ENCODE assay signal across 8 mouse cellular contexts in the genomic region with DNA sequence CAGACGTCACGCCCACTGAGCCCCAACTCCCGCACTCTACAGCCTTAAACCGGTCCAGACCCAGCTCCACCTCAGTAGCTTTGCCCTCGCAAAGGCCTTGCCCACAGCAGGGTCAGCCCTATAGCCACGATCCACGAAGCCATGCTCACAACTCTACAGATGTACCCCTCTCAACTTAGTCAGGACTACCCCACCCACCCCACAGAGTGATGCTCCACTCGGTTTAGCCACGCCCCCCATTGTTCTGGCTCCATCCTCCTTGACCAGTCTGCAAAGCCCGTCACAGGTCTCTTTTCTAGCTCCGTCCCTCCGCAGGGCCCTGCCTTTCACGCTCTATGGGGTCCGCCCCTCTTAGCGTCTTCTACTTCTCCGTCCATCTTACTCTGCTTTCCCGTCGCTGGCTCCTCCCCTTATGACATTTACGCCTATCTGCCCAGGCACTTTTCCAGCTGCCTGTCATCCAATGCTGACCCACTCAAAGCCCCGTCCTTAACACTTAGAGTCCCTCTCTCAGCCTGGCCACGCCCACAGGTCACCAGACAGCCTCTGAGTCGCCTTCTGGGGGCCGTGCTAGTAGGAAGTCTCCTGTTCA. TPM values are rescaled to one million over a fixed set of nuclear protein-coding genes. Genes with fewer than 3 reads are reported as not detected.
A peak's percentile ranks its signal among the peaks of the same experiment; 100 is the strongest.
DNase-seq lines count a peak whose midpoint lies in the region; ATAC-seq lines count a peak whose summit lies in the region.

No protein-coding gene starts in this region.

- ATAC-seq in embryonic facial prominence, embryonic 15.5 days (ENCODE audit: insufficient number of reproducible peaks, low FRiP score, low TSS enrichment, low read depth) = peak; percentile 22; the same call in 1 of the 2 replicates
- peak; percentile 54 for ATAC-seq in intestine, embryonic 16.5 days
- peak; percentile 50 for ATAC-seq in neural tube, embryonic 14.5 days (ENCODE audit: low read depth)

- WGBS in embryonic facial prominence, embryonic 15.5 days = 3% methylated on average over 23 of the region's 23 CpGs
- 5% methylated on average over 23 of the region's 23 CpGs for WGBS in intestine, embryonic 16.5 days
- WGBS in neural tube, embryonic 14.5 days = 1% methylated on average over 23 of the region's 23 CpGs

- DNase-seq in kidney, postnatal 14 days = peak; percentile 40
- DNase-seq in kidney, adult 9 months = no peak
- no peak for DNase-seq in T-cell, adult 2 months (ENCODE audit: low spot score)
- no peak for DNase-seq in B cell, adult 2 months
- DNase-seq in layer of hippocampus, adult 9-11 months = no peak

- peak overlapping the region; percentile 41 for H3K4me2 ChIP-seq in embryonic facial prominence, embryonic 15.5 days (replicated peaks)
- peak overlapping the region; percentile 44 for H3K4me2 ChIP-seq in intestine, embryonic 16.5 days (ENCODE audit: low read depth, low read length)
- peak overlapping the region; percentile 55 for H3K4me2 ChIP-seq in neural tube, embryonic 14.5 days (ENCODE audit: low read depth, low read length)

- no peaks in the 10 kb centered on the region for H3K9me3 ChIP-seq in embryonic facial prominence, embryonic 15.5 days (replicated peaks)
- H3K9me3 ChIP-seq in intestine, embryonic 16.5 days (ENCODE audit: control insufficient read depth, low read length) = no peaks in the 10 kb centered on the region
- no peaks in the 10 kb centered on the region for H3K9me3 ChIP-seq in neural tube, embryonic 14.5 days (ENCODE audit: control insufficient read depth, low read length)

- H3K9ac ChIP-seq in embryonic facial prominence, embryonic 15.5 days = no peak overlapping the region
- H3K9ac ChIP-seq in intestine, embryonic 16.5 days (ENCODE audit: low read depth, low read length) = 0 out of 2 replicates have a peak overlapping the region, but pooled peaks have one; percentile 19
- peak overlapping the region; percentile 51 for H3K9ac ChIP-seq in neural tube, embryonic 14.5 days (replicated peaks; ENCODE audit: low read depth, low read length)

- peaks cover 100% of the 10 kb centered on the region for H3K27me3 ChIP-seq in embryonic facial prominence, embryonic 15.5 days
- H3K27me3 ChIP-seq in intestine, embryonic 16.5 days (replicated peaks; ENCODE audit: control insufficient read depth, insufficient read depth, low read length) = peaks cover 94% of the 10 kb centered on the region
- H3K27me3 ChIP-seq in neural tube, embryonic 14.5 days (ENCODE audit: control insufficient read depth, insufficient read depth, low read length) = peaks cover 95% of the 10 kb centered on the region

- peak overlapping the region; percentile 16 for H3K4me3 ChIP-seq in embryonic facial prominence, embryonic 15.5 days (replicated peaks)
- peak overlapping the region; percentile 27 for H3K4me3 ChIP-seq in intestine, embryonic 16.5 days (ENCODE audit: low read length)
- H3K4me3 ChIP-seq in neural tube, embryonic 14.5 days (ENCODE audit: low read depth, low read length) = peak overlapping the region; percentile 35

- H3K27ac ChIP-seq in embryonic facial prominence, embryonic 15.5 days (replicated peaks) = no peak overlapping the region
- H3K27ac ChIP-seq in intestine, embryonic 16.5 days (ENCODE audit: low read length) = no peak overlapping the region
- no peak overlapping the region for H3K27ac ChIP-seq in neural tube, embryonic 14.5 days (ENCODE audit: low read depth, low read length)

- peaks cover 29% of the 10 kb centered on the region for H3K4me1 ChIP-seq in embryonic facial prominence, embryonic 15.5 days
- peaks cover 18% of the 10 kb centered on the region for H3K4me1 ChIP-seq in intestine, embryonic 16.5 days (ENCODE audit: control insufficient read depth, insufficient read depth, low read length)
- no peaks in the 10 kb centered on the region for H3K4me1 ChIP-seq in neural tube, embryonic 14.5 days (ENCODE audit: control insufficient read depth, insufficient read depth, low read length)

- H3K36me3 ChIP-seq in embryonic facial prominence, embryonic 15.5 days = no peaks in the 10 kb centered on the region
- no peaks in the 10 kb centered on the region for H3K36me3 ChIP-seq in intestine, embryonic 16.5 days (ENCODE audit: control insufficient read depth, insufficient read depth, low read length)
- no peaks in the 10 kb centered on the region for H3K36me3 ChIP-seq in neural tube, embryonic 14.5 days (ENCODE audit: control insufficient read depth, insufficient read depth, low read length)

RNA-seq across cellular contexts. Expression of gene Insl3, which starts 2.8 kb away (rescaled TPM):
- 1.1 TPM in 2 replicates for polyA plus RNA-seq in embryonic facial prominence, embryonic 15.5 days (2015; fragmentation: Nextera tagmentation; extraction: Ambion mirVana)
- polyA plus RNA-seq in intestine, embryonic 16.5 days (2015; fragmentation: Nextera tagmentation; extraction: Ambion mirVana) = 2.4 and 2.5 TPM in 2 replicates
- 0.55 and 1.0 TPM in 2 replicates for polyA plus RNA-seq in neural tube, embryonic 14.5 days (2014; fragmentation: Nextera tagmentation; extraction: Ambion mirVana)

RNA-seq across cellular contexts. Expression of gene Jak3, which starts 10.1 kb away (rescaled TPM):
- 5.3 and 6.3 TPM in 2 replicates for polyA plus RNA-seq in embryonic facial prominence, embryonic 15.5 days (2015; fragmentation: Nextera tagmentation; extraction: Ambion mirVana)
- 11.5 and 13.5 TPM in 2 replicates for polyA plus RNA-seq in intestine, embryonic 16.5 days (2015; fragmentation: Nextera tagmentation; extraction: Ambion mirVana)
- 2.8 and 4.1 TPM in 2 replicates for polyA plus RNA-seq in neural tube, embryonic 14.5 days (2014; fragmentation: Nextera tagmentation; extraction: Ambion mirVana)

RNA-seq across cellular contexts. Expression of gene Unc13a, which starts 14.7 kb away (rescaled TPM):
- 1.2 and 2.0 TPM in 2 replicates for polyA plus RNA-seq in embryonic facial prominence, embryonic 15.5 days (2015; fragmentation: Nextera tagmentation; extraction: Ambion mirVana)
- 0.98 and 1.2 TPM in 2 replicates for polyA plus RNA-seq in intestine, embryonic 16.5 days (2015; fragmentation: Nextera tagmentation; extraction: Ambion mirVana)
- polyA plus RNA-seq in neural tube, embryonic 14.5 days (2014; fragmentation: Nextera tagmentation; extraction: Ambion mirVana) = 17.8 and 20.6 TPM in 2 replicates

RNA-seq across cellular contexts. Expression of gene B3gnt3, which starts 15.3 kb away (rescaled TPM):
- polyA plus RNA-seq in embryonic facial prominence, embryonic 15.5 days (2015; fragmentation: Nextera tagmentation; extraction: Ambion mirVana) = 1.1 and 1.4 TPM in 2 replicates
- polyA plus RNA-seq in intestine, embryonic 16.5 days (2015; fragmentation: Nextera tagmentation; extraction: Ambion mirVana) = 19.2 and 20.9 TPM in 2 replicates
- 0.11 and 0.53 TPM in 2 replicates for polyA plus RNA-seq in neural tube, embryonic 14.5 days (2014; fragmentation: Nextera tagmentation; extraction: Ambion mirVana)

RNA-seq across cellular contexts. Expression of gene Fcho1, which starts 39.3 kb away (rescaled TPM):
- polyA plus RNA-seq in embryonic facial prominence, embryonic 15.5 days (2015; fragmentation: Nextera tagmentation; extraction: Ambion mirVana) = 8.1 and 9.8 TPM in 2 replicates
- 5.0 and 6.4 TPM in 2 replicates for polyA plus RNA-seq in intestine, embryonic 16.5 days (2015; fragmentation: Nextera tagmentation; extraction: Ambion mirVana)
- polyA plus RNA-seq in neural tube, embryonic 14.5 days (2014; fragmentation: Nextera tagmentation; extraction: Ambion mirVana) = 49.1 and 62.7 TPM in 2 replicates
